Mouse (Mus musculus): ENCODE measurements around the gene Napa. TPM values are rescaled to one million over a fixed set of nuclear protein-coding genes. Genes with fewer than 3 reads are reported as not detected.
A peak's percentile ranks its signal among the peaks of the same experiment; 100 is the strongest.

The Napa gene
- polyA plus RNA-seq, 1 experiment from 2014 or later = 105 TPM

- WGBS (ENCODE audit: insufficient replicate concordance) = 67% methylated on average over 4 of the region's 4 CpGs
- H3K4me1 ChIP-seq (ENCODE audit: insufficient read depth) = no peaks in the 10 kb centered on the region
- H3K4me2 ChIP-seq (ENCODE audit: low read depth, low read length) = no peak overlapping the region
- H3K27ac ChIP-seq (ENCODE audit: low read depth) = no peak overlapping the region
- H3K27me3 ChIP-seq (ENCODE audit: insufficient read depth, low read length) = no peaks in the 10 kb centered on the region
- TF ChIP-seq CTCF (IDR thresholded peaks at IDR 0.05; ENCODE audit: low read depth) (no peak), EP300 (IDR thresholded peaks at IDR 0.05; ENCODE audit: low read depth) (no peak)
- no peak for ATAC-seq
- no peaks in the 10 kb centered on the region for H3K36me3 ChIP-seq (replicated peaks; ENCODE audit: insufficient read depth, low read length)
- no peaks in the 10 kb centered on the region for H3K9me3 ChIP-seq (ENCODE audit: low read length)
- no peak for DNase-seq
- no peak overlapping the region for H3K9ac ChIP-seq (replicated peaks)
- H3K4me3 ChIP-seq (ENCODE audit: low read depth, low read length) = no peak overlapping the region
Measured at GRCm38 (mm10) chr7:16080581-16080980, 17.7 kb upstream of the Napa start.

DNA sequence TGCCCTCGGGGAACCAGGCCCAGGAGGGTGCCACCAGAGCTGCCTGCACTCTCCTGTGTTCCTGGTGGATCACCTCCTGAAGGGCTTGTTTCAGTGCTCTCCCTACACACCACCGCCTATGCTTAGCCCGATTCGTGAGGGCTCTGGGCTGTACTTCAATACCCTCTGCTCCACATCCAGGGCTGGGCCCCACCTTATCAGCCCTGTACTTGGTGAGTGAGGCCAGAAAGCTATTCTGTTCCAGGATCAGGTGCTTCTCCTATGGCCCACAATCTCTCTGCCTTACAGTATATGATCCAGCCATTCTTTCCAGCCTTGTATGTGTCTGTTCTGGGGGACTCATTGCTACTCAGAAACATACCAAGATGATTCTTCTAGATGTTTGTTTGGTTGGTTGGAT lies 14.9 kb upstream of the Napa start:
- ATAC-seq (no peak), DNase-seq (no peak)
- Histone ChIP-seq H3K27me3 (ENCODE audit: insufficient read depth, low read length) (no peaks in the 10 kb centered on the region), H3K4me3 (ENCODE audit: low read depth, low read length) (no peak overlapping the region), H3K36me3 (replicated peaks; ENCODE audit: insufficient read depth, low read length) (no peaks in the 10 kb centered on the region), H3K27ac (ENCODE audit: low read depth) (no peak overlapping the region), H3K9me3 (ENCODE audit: low read length) (no peaks in the 10 kb centered on the region), H3K4me2 (ENCODE audit: low read depth, low read length) (no peak overlapping the region), H3K9ac (replicated peaks) (no peak overlapping the region), H3K4me1 (ENCODE audit: insufficient read depth) (no peaks in the 10 kb centered on the region)
- WGBS (ENCODE audit: insufficient replicate concordance) = 68% methylated on average over 4 of the region's 4 CpGs
- TF ChIP-seq CTCF (IDR thresholded peaks at IDR 0.05; ENCODE audit: low read depth) (no peak), EP300 (IDR thresholded peaks at IDR 0.05; ENCODE audit: low read depth) (no peak)

DNA sequence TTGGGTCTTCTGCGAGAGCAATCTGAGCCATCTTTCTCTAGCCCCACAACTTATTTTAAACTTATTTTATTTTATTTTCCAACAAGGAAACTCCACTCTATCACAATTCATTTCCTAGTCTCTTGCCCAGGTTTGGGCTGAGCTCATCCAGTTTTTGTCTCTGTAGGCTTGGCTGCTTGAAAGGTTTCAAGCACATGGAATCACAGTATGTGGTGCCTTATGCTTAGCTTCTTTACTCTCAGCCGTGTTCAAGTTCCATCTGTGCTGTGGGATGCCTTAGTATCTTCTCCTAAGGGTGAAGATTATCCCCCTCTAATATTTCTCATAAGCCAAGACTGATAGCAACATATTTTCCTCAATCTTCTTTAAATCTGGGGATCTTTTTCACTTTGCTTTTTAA lies 10.7 kb upstream of the Napa start:
- no peak overlapping the region for H3K4me3 ChIP-seq (ENCODE audit: low read depth, low read length)
- no peak for ATAC-seq
- H3K9ac ChIP-seq (replicated peaks) = no peak overlapping the region
- no peaks in the 10 kb centered on the region for H3K36me3 ChIP-seq (replicated peaks; ENCODE audit: insufficient read depth, low read length)
- TF ChIP-seq CTCF (IDR thresholded peaks at IDR 0.05; ENCODE audit: low read depth) = no peak
- no peaks in the 10 kb centered on the region for H3K4me1 ChIP-seq (ENCODE audit: insufficient read depth)
- no peak for DNase-seq
- no peaks in the 10 kb centered on the region for H3K9me3 ChIP-seq (ENCODE audit: low read length)
- 66% methylated on average over 2 of the region's 2 CpGs for WGBS (ENCODE audit: insufficient replicate concordance)
- H3K4me2 ChIP-seq (ENCODE audit: low read depth, low read length) = no peak overlapping the region
- no peak overlapping the region for H3K27ac ChIP-seq (ENCODE audit: low read depth)
- H3K27me3 ChIP-seq (ENCODE audit: insufficient read depth, low read length) = peaks cover 3% of the 10 kb centered on the region; the same call in 1 of the 2 replicates

DNA sequence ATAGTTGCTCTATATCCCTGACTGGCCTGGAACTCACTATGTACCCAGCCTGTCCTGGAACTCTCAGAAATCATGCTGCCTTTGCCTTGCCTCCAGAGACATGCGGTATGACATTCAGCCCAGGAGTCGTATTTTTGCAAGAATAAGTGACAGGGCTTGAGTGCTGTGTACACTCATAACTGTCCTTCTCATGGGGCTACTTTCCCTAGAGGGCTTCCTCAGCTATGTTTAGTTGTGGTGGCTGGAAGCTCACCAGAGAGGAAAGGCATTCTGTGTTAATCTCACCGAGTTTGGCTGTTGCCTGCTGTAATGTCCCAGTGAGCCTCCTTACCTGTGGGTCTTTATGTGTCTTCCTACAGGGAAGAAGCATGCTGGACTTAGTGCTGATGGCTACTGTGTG lies 3.7 kb upstream of the Napa start:
- no peak overlapping the region for H3K4me2 ChIP-seq (ENCODE audit: low read depth, low read length)
- H3K27me3 ChIP-seq (ENCODE audit: insufficient read depth, low read length) = peaks cover 3% of the 10 kb centered on the region; the same call in 1 of the 2 replicates
- DNase-seq (no peak), ATAC-seq (no peak)
- no peaks in the 10 kb centered on the region for H3K36me3 ChIP-seq (replicated peaks; ENCODE audit: insufficient read depth, low read length)
- no peak overlapping the region for H3K9ac ChIP-seq (replicated peaks)
- no peak overlapping the region for H3K4me3 ChIP-seq (ENCODE audit: low read depth, low read length)
- H3K4me1 ChIP-seq (ENCODE audit: insufficient read depth) = peaks cover 15% of the 10 kb centered on the region
- H3K9me3 ChIP-seq (ENCODE audit: low read length) = no peaks in the 10 kb centered on the region
- TF ChIP-seq CTCF (IDR thresholded peaks at IDR 0.05; ENCODE audit: low read depth) = no peak
- TF ChIP-seq EP300 (IDR thresholded peaks at IDR 0.05; ENCODE audit: low read depth) = no peak
- WGBS (ENCODE audit: insufficient replicate concordance) = 75% methylated on average over 3 of the region's 3 CpGs
- no peak overlapping the region for H3K27ac ChIP-seq (ENCODE audit: low read depth)

DNA sequence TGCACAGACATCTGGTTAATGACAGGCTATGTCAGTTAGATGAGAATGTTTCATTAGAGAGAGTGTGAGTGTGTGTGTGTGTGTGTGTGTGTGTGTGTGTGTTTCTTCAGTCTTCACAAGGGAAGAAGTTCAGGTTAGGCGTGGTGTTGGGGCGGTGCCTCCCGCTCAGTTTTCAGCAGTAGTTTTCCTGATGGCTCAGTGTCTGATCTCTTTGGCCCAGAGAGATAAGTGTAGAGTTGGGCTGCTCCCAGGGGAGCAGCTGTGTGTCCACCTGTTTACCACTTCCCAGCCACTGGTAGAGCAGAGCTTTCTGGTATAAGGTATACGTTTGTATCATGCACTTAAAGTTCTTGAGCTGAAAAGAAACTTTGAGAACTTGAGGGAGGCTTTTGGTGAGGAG lies 1.6 kb downstream of the Napa start:
- no peak for ATAC-seq
- Histone ChIP-seq H3K4me2 (ENCODE audit: low read depth, low read length) (peak overlapping the region; percentile 94), H3K36me3 (replicated peaks; ENCODE audit: insufficient read depth, low read length) (peaks cover 33% of the 10 kb centered on the region), H3K4me1 (ENCODE audit: insufficient read depth) (peaks cover 26% of the 10 kb centered on the region), H3K27ac (ENCODE audit: low read depth) (peak overlapping the region; percentile 98; the same call in 1 of the 2 replicates), H3K4me3 (ENCODE audit: low read depth, low read length) (peak overlapping the region; percentile 90), H3K9ac (replicated peaks) (peak overlapping the region; percentile 97), H3K27me3 (ENCODE audit: insufficient read depth, low read length) (no peaks in the 10 kb centered on the region), H3K9me3 (ENCODE audit: low read length) (no peaks in the 10 kb centered on the region)
- TF ChIP-seq EP300 (IDR thresholded peaks at IDR 0.05; ENCODE audit: low read depth) (no peak), CTCF (IDR thresholded peaks at IDR 0.05; ENCODE audit: low read depth) (no peak)
- DNase-seq = peak; percentile 49
- WGBS (ENCODE audit: insufficient replicate concordance) = 53% methylated on average over 4 of the region's 4 CpGs

- H3K9me3 ChIP-seq (ENCODE audit: low read length) = no peaks in the 10 kb centered on the region
- H3K36me3 ChIP-seq (replicated peaks; ENCODE audit: insufficient read depth, low read length) = peaks cover 38% of the 10 kb centered on the region
- DNase-seq = no peak
- H3K4me1 ChIP-seq (ENCODE audit: insufficient read depth) = peaks cover 26% of the 10 kb centered on the region
- TF ChIP-seq CTCF (IDR thresholded peaks at IDR 0.05; ENCODE audit: low read depth) = no peak
- no peak for TF ChIP-seq EP300 (IDR thresholded peaks at IDR 0.05; ENCODE audit: low read depth)
- peak overlapping the region; percentile 94; the same call in 1 of the 2 replicates for H3K4me2 ChIP-seq (ENCODE audit: low read depth, low read length)
- WGBS (ENCODE audit: insufficient replicate concordance) = 82% methylated on average over 7 of the region's 7 CpGs
- no peak overlapping the region for H3K4me3 ChIP-seq (ENCODE audit: low read depth, low read length)
- no peaks in the 10 kb centered on the region for H3K27me3 ChIP-seq (ENCODE audit: insufficient read depth, low read length)
- H3K9ac ChIP-seq (replicated peaks) = peak overlapping the region; percentile 97; the same call in 1 of the 2 replicates
- ATAC-seq = no peak
- no peak overlapping the region for H3K27ac ChIP-seq (ENCODE audit: low read depth)
Measured at GRCm38 (mm10) chr7:16101081-16101480, 2.8 kb downstream of the Napa start.
